Mouse (Mus musculus): ENCODE measurements around the gene Gm36079. TPM values are rescaled to one million over a fixed set of nuclear protein-coding genes. Genes with fewer than 3 reads are reported as not detected.

The Gm36079 gene
- total RNA-seq (2023), result not detected

GRCm38 (mm10) chr13:120026911-120027310, at the start of gene Gm36079:
TSS of gene Gm36079 (minus strand) at chr13:120027011.

GRCm38 (mm10) chr13:120052085-120052484, 25.3 kb upstream of the Gm36079 start, which contains the start of gene Gm21188:
TSS of gene Gm21188 (minus strand) at chr13:120052194.

Other genes starting within 250 kb of the Gm36079 start
- 10 to 100 TPM; 72.1 to 85.0 TPM for gene Zfp131, start 236.1 kb downstream of the Gm36079 start, total RNA-seq (2023)
- gene AF067063, start 196.8 kb downstream of the Gm36079 start, total RNA-seq (2023), result not detected
- not detected for gene D13Ertd608e, start 191.0 kb downstream of the Gm36079 start, total RNA-seq (2023)
- gene Tcstv1, start 132.2 kb downstream of the Gm36079 start, total RNA-seq (2023), result not detected
- gene Gm21761, start 97.7 kb downstream of the Gm36079 start, total RNA-seq (2023), result not detected
- not detected for gene B020031M17Rik, start 76.2 kb downstream of the Gm36079 start, total RNA-seq (2023)
- gene Gm21188, start 25.2 kb upstream of the Gm36079 start, total RNA-seq (2023), result under 1 TPM in 1 of 2 experiments, not detected in 1; 0.26 TPM
- gene Gm20767, start 113.2 kb upstream of the Gm36079 start, total RNA-seq (2023), result not detected
- gene Gm21818, start 145.4 kb upstream of the Gm36079 start, total RNA-seq (2023), result not detected
- not detected for gene Gm21762, start 188.9 kb upstream of the Gm36079 start, total RNA-seq (2023)
- not detected for gene Gm21731, start 212.1 kb upstream of the Gm36079 start, total RNA-seq (2023)
- gene AF067061, start 236.1 kb upstream of the Gm36079 start, total RNA-seq (2023), result 1 to 10 TPM; 1.1 to 1.3 TPM

All from B cell, adult 67 days (primary cell).